Mouse (Mus musculus) hindbrain, postnatal 0 days (tissue): ENCODE results near the gene Gpc6. TPM values are rescaled to one million over a fixed set of nuclear protein-coding genes. Genes with fewer than 3 reads are reported as not detected.

ENCODE experiments used
- ATAC-seq: fragments of 200-750 bp; cut with Nextera tagmentation; 2 replicates; pipeline ENCODE4 v1.8.0; 2017; ENCODE audit warnings: mild to moderate bottlenecking, moderate TSS enrichment, moderate library complexity
- DNase-seq: peaks from one replicate; pipeline ENCODE4 v3.0.0-alpha.2; 2015; ENCODE audit warnings: low spot score
- H3K27ac ChIP-seq: fragments of 300-500 bp; sonication (generic); 2 replicates; pipeline ENCODE4 v1.5.1; 2014; ENCODE audit warnings: mild to moderate bottlenecking
- H3K27me3 ChIP-seq: fragments of 300-500 bp; sonication (generic); 2 replicates; pipeline ENCODE4 v1.6.1; 2014; ENCODE audit warnings: low read length, mixed read lengths; ENCODE audit not compliant: insufficient read depth
- H3K36me3 ChIP-seq: fragments of 300-500 bp; sonication (generic); 2 replicates; pipeline ENCODE4 v1.6.1; 2014; ENCODE audit warnings: low read length, mixed read lengths; ENCODE audit not compliant: insufficient read depth
- H3K4me1 ChIP-seq: fragments of 300-500 bp; sonication (generic); 2 replicates; pipeline ENCODE4 v1.6.1; 2014; ENCODE audit warnings: antibody characterized with exemption, low read length, mixed read lengths; ENCODE audit not compliant: insufficient read depth
- H3K4me2 ChIP-seq: fragments of 300-500 bp; sonication (generic); 2 replicates; pipeline ENCODE4 v1.6.1; 2014; ENCODE audit warnings: low read depth, mild to moderate bottlenecking, low read length, moderate library complexity, mixed read lengths
- H3K4me3 ChIP-seq: fragments of 300-500 bp; sonication (generic); 2 replicates; pipeline ENCODE4 v1.5.1; 2014; ENCODE audit warnings: low read length
- H3K9ac ChIP-seq: fragments of 300-500 bp; sonication (generic); replicated peaks from 2 replicates; pipeline ENCODE4 v1.6.1; 2014; ENCODE audit warnings: mild to moderate bottlenecking, low read length, moderate library complexity, mixed read lengths
- H3K9me3 ChIP-seq: fragments of 300-500 bp; sonication (generic); 2 replicates; pipeline ENCODE4 v1.6.1; 2016; ENCODE audit warnings: low read length, mixed read lengths
- CTCF ChIP-seq: IDR thresholded peaks from 2 replicates; pipeline ENCODE4 v1.5.1; 2016; ENCODE audit warnings: antibody characterized with exemption, control low read depth, low read depth
- WGBS: fragments of 180-500 bp; shearing (Covaris S2); extraction: QIAGEN DNeasy Blood & Tissue Kit; methylation state at CpG from one replicate; pipeline ENCODE4 v1.1.7; 2014; 5-methylcytosine and 5-hydroxymethylcytosine counted together
- polyA plus RNA-seq: library from polyadenylated mRNA; unstranded; fragments of >200 nt; fragmentation: Nextera tagmentation; extraction: Ambion mirVana; gene quantifications from 2 replicates; pipeline ENCODE4 v1.2.1, GENCODE M21; 2015
- total RNA-seq: library from RNA; depleted of rRNA; stranded (reverse); fragments of >200 nt; gene quantifications from 2 replicates; pipeline ENCODE4 v1.2.3, GENCODE M21; 2014

Gene Gpc6
- total and polyA plus RNA-seq, 2 experiments from 2014 or later = 17.9 to 28.5 TPM

DNA sequence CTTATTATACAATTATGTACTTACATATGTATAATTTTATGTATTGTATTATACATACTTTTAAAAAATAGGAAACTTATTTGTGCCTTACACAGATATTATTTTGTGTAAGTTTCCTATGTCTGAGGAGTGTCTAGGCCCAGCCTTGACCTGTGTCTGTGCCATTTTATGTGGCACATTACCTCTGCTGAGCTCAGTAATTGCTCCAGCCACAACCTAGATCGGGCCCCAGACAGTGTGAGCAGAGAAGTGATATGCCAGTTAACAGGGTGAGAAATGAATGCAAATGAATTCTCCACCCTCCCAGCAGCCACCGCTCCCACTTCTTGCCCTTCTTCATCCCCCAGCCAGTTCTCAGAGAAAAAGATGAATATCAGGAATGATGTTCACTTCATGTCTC, 848.3 kb downstream of the Gpc6 start:
- H3K4me1 ChIP-seq = no peaks in the 10 kb centered on the region
- no peak overlapping the region for H3K4me3 ChIP-seq
- H3K9ac ChIP-seq = no peak overlapping the region
- WGBS = 38% methylated on average over 2 of the region's 2 CpGs
- H3K36me3 ChIP-seq = no peaks in the 10 kb centered on the region
- H3K9me3 ChIP-seq = no peaks in the 10 kb centered on the region
- H3K4me2 ChIP-seq = no peak overlapping the region
- no peak for TF ChIP-seq CTCF
- no peaks in the 10 kb centered on the region for H3K27me3 ChIP-seq
- ATAC-seq (no peak), DNase-seq (no peak)
- H3K27ac ChIP-seq = no peak overlapping the region

DNA sequence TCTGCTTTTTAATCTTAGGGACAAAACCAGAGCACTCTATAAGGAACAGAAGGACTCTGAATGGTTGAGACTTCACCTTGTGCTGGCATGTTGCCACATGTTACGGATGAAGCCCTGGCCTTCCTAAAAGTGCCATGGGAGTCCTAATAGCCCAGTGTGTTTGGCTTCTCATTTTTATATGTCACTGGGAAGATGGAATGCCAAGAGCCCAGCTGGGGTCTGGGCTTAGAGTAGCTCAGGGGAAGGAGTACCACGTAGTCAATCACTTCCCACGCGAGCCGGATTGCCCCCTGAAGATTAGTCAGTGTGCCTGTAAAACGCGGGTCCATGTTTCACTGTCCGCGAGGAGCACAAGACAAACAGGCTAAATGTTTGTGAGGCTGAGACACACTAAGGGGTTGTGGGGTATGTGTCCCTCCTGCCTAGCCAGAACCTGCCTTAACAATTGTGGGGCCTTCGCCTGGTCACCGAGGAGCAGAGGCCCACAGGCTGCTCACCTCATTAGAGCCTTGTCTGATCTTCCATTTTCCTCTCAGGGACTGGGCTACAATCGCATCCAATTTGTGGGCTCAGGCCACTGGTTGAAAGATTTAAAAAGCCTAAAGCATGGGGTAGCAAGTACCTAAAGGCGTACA, 852.9 kb downstream of the Gpc6 start:
- no peaks in the 10 kb centered on the region for H3K36me3 ChIP-seq
- ATAC-seq (0 out of 2 replicates have a peak, but pooled peaks have one; percentile 22), DNase-seq (peak; percentile 34)
- H3K27ac ChIP-seq = no peak overlapping the region
- no peak overlapping the region for H3K4me2 ChIP-seq
- TF ChIP-seq CTCF = no peak
- no peak overlapping the region for H3K4me3 ChIP-seq
- no peak overlapping the region for H3K9ac ChIP-seq
- H3K27me3 ChIP-seq = no peaks in the 10 kb centered on the region
- H3K4me1 ChIP-seq = no peaks in the 10 kb centered on the region
- 62% methylated on average over 13 of the region's 13 CpGs for WGBS
- no peaks in the 10 kb centered on the region for H3K9me3 ChIP-seq

DNA sequence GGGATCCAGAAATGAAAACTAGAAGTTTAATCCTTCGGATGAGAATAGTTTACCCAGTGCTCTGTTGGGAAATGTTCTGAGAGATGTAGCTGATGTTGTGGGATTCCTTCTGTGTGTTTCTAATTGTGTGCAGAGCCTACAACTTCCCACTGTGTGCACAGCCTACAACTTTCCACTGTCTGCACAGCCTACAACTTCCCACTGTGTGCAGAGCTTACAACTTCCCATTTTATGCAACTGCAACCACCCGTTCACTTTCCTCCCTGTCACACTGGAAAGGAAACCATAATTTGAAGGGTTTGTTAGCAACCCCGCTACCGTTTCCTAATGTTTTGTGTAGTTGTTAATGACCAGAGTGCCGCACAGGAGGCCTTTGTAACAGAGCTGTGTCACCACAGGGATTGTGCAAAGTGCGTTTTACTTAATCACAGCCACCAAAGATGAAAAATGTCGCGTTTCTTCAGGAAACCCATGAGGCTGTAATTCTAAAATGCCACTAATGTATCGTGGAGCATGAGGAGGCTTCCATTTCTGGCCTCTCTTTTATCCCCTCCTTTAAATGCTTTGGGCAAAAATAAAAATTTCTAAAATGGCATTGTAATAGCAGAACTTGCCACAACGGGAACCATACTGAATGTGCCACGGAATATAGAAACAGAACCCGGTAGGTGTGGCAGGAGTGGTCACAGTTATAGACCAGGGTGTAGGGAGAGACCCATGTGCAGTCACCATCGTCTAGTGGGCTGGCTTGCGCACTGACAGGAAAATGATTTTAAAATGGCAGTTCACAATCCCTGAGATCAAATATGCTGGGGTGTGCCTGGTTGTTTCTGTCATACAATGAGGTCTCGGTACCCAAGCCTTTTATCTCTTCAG, 853.7 kb downstream of the Gpc6 start:
- peak; percentile 19 for DNase-seq

GRCm38 (mm10) chr14:117781724-117782123, 856.6 kb downstream of the Gpc6 start:
- H3K9ac ChIP-seq = no peak overlapping the region
- no peak overlapping the region for H3K27ac ChIP-seq
- 59% methylated on average over 5 of the region's 5 CpGs for WGBS
- DNase-seq (no peak), ATAC-seq (no peak)
- H3K4me1 ChIP-seq = peaks cover 5% of the 10 kb centered on the region; the same call in 1 of the 2 replicates
- H3K4me2 ChIP-seq = no peak overlapping the region
- no peak for TF ChIP-seq CTCF
- no peaks in the 10 kb centered on the region for H3K9me3 ChIP-seq
- no peaks in the 10 kb centered on the region for H3K27me3 ChIP-seq
- no peak overlapping the region for H3K4me3 ChIP-seq
- no peaks in the 10 kb centered on the region for H3K36me3 ChIP-seq

More for the DNA sequence above, 853.7 kb downstream of the Gpc6 start:
- Histone ChIP-seq H3K9ac (no peak overlapping the region), H3K4me3 (no peak overlapping the region), H3K9me3 (no peaks in the 10 kb centered on the region), H3K4me1 (peaks cover under 1% of the 10 kb centered on the region; the same call in 1 of the 2 replicates), H3K27me3 (no peaks in the 10 kb centered on the region), H3K27ac (no peak overlapping the region), H3K36me3 (no peaks in the 10 kb centered on the region), H3K4me2 (no peak overlapping the region)
- ATAC-seq = no peak
- WGBS = 66% methylated on average over 15 of the region's 15 CpGs
- no peak for TF ChIP-seq CTCF

- no peak for TF ChIP-seq CTCF
- Histone ChIP-seq H3K4me3 (no peak overlapping the region), H3K27me3 (no peaks in the 10 kb centered on the region), H3K36me3 (no peaks in the 10 kb centered on the region), H3K4me2 (no peak overlapping the region), H3K27ac (no peak overlapping the region; the same call in 1 of the 2 replicates), H3K9ac (no peak overlapping the region), H3K9me3 (no peaks in the 10 kb centered on the region), H3K4me1 (peaks cover 5% of the 10 kb centered on the region; the same call in 1 of the 2 replicates)
- peak; percentile 36 for DNase-seq
- ATAC-seq = peak; percentile 43
- 52% methylated on average over 8 of the region's 8 CpGs for WGBS
These were observed 858.7 kb downstream of the Gpc6 start for GRCm38 (mm10) chr14:117783671-117784262.

- WGBS = 72% methylated on average over 9 of the region's 9 CpGs
- no peak for ATAC-seq
- no peak overlapping the region for H3K4me2 ChIP-seq
- H3K9me3 ChIP-seq = no peaks in the 10 kb centered on the region
- no peaks in the 10 kb centered on the region for H3K36me3 ChIP-seq
- no peak overlapping the region for H3K27ac ChIP-seq
- no peak for TF ChIP-seq CTCF
- peaks cover 5% of the 10 kb centered on the region; the same call in 1 of the 2 replicates for H3K4me1 ChIP-seq
- no peaks in the 10 kb centered on the region for H3K27me3 ChIP-seq
- no peak overlapping the region for H3K9ac ChIP-seq
- DNase-seq = no peak
- no peak overlapping the region for H3K4me3 ChIP-seq
These were observed 859.8 kb downstream of the Gpc6 start for GRCm38 (mm10) chr14:117784960-117785359.
